Mouse (Mus musculus) stomach, embryonic 15.5 days (tissue): ENCODE data around the gene Cep295. TPM values are rescaled to one million over a fixed set of nuclear protein-coding genes. Genes with fewer than 3 reads are reported as not detected.

Experiments
- ATAC-seq: fragments of 200-750 bp; cut with Nextera tagmentation; 2 replicates; pipeline ENCODE4 v1.8.0; 2017; ENCODE audit warnings: low read depth, moderate number of reproducible peaks, moderate TSS enrichment; ENCODE audit not compliant: insufficient read depth, low FRiP score
- H3K27ac ChIP-seq: fragments of 300-500 bp; sonication (generic); 2 replicates; pipeline ENCODE4 v1.5.1; 2015; ENCODE audit warnings: mild to moderate bottlenecking, inconsistent platforms
- H3K27me3 ChIP-seq: fragments of 300-500 bp; sonication (generic); replicated peaks from 2 replicates; pipeline ENCODE4 v1.6.1; 2015; ENCODE audit warnings: inconsistent platforms
- H3K36me3 ChIP-seq: fragments of 300-500 bp; sonication (generic); 2 replicates; pipeline ENCODE4 v1.6.1; 2015; ENCODE audit warnings: inconsistent platforms
- H3K4me1 ChIP-seq: fragments of 300-500 bp; sonication (generic); 2 replicates; pipeline ENCODE4 v1.6.1; 2015; ENCODE audit warnings: inconsistent platforms
- H3K4me2 ChIP-seq: fragments of 300-500 bp; sonication (generic); 2 replicates; pipeline ENCODE4 v1.6.1; 2015; ENCODE audit warnings: mild to moderate bottlenecking, inconsistent platforms
- H3K4me3 ChIP-seq: fragments of 300-500 bp; sonication (generic); replicated peaks from 2 replicates; pipeline ENCODE4 v1.5.1; 2015; ENCODE audit warnings: inconsistent platforms
- H3K9ac ChIP-seq: fragments of 300-500 bp; sonication (generic); 2 replicates; pipeline ENCODE4 v1.6.1; 2015; ENCODE audit warnings: inconsistent platforms
- H3K9me3 ChIP-seq: fragments of 300-500 bp; sonication (generic); 2 replicates; pipeline ENCODE4 v1.6.1; 2016; ENCODE audit warnings: inconsistent platforms
- WGBS: fragments of 180-500 bp; shearing (Covaris S2); methylation state at CpG from one replicate; pipeline ENCODE4 v1.1.7; 2015; 5-methylcytosine and 5-hydroxymethylcytosine counted together
- polyA plus RNA-seq: library from polyadenylated mRNA; unstranded; fragments of >200 nt; fragmentation: Nextera tagmentation; extraction: Ambion mirVana; gene quantifications from 2 replicates; pipeline ENCODE4 v1.2.1, GENCODE M21; 2015

Gene Cep295
- polyA plus RNA-seq: 14.2 and 14.3 TPM in 2 replicates

GRCm38 (mm10) chr9:15357484-15358275 lies at the start of gene Cep295:
Gene Cep295, minus strand, starts transcription at chr9:15357788.
- Histone ChIP-seq H3K4me2 (peak within 1 kb of the TSS; percentile 59), H3K4me3 (peak within 1 kb of the TSS; percentile 64), H3K27ac (peak within 1 kb of the TSS; percentile 71), H3K4me1 (peaks cover 5% of the 10 kb centered on the region; the same call in 1 of the 2 replicates), H3K36me3 (no peaks in the 10 kb centered on the region), H3K9me3 (no peaks in the 10 kb centered on the region), H3K9ac (peak within 1 kb of the TSS; percentile 66), H3K27me3 (no peaks in the 10 kb centered on the region)
- ATAC-seq: peak; percentile 99
- WGBS: 2% methylated on average over 59 of the region's 60 CpGs

GRCm38 (mm10) chr9:15397591-15397990 lies 40.0 kb upstream of the Cep295 start:
- H3K27me3 ChIP-seq: no peaks in the 10 kb centered on the region
- no peak overlapping the region for H3K4me2 ChIP-seq
- no peaks in the 10 kb centered on the region for H3K9me3 ChIP-seq
- ATAC-seq: no peak
- H3K4me3 ChIP-seq: no peak overlapping the region
- WGBS: 53% methylated on average over 4 of the region's 4 CpGs
- H3K4me1 ChIP-seq: no peaks in the 10 kb centered on the region
- no peak overlapping the region for H3K27ac ChIP-seq
- H3K9ac ChIP-seq: no peak overlapping the region
- H3K36me3 ChIP-seq: no peaks in the 10 kb centered on the region

- H3K4me3 ChIP-seq: no peak overlapping the region
- no peaks in the 10 kb centered on the region for H3K9me3 ChIP-seq
- no peak overlapping the region for H3K4me2 ChIP-seq
- no peaks in the 10 kb centered on the region for H3K27me3 ChIP-seq
- no peak overlapping the region for H3K9ac ChIP-seq
- no peak for ATAC-seq
- WGBS: 60% methylated on average over 1 of the region's 1 CpGs
- no peaks in the 10 kb centered on the region for H3K4me1 ChIP-seq
- no peaks in the 10 kb centered on the region for H3K36me3 ChIP-seq
- no peak overlapping the region for H3K27ac ChIP-seq
Measured at GRCm38 (mm10) chr9:15395353-15395942, 37.9 kb upstream of the Cep295 start.

GRCm38 (mm10) chr9:15387075-15387643 lies 29.6 kb upstream of the Cep295 start:
- ATAC-seq: no peak
- WGBS: 73% methylated on average over 5 of the region's 5 CpGs

GRCm38 (mm10) chr9:15384266-15384665 lies 26.7 kb upstream of the Cep295 start:
- Histone ChIP-seq H3K4me2 (no peak overlapping the region), H3K36me3 (no peaks in the 10 kb centered on the region), H3K9ac (no peak overlapping the region), H3K27ac (no peak overlapping the region), H3K4me3 (no peak overlapping the region), H3K4me1 (no peaks in the 10 kb centered on the region), H3K9me3 (no peaks in the 10 kb centered on the region), H3K27me3 (no peaks in the 10 kb centered on the region)
- WGBS: 73% methylated on average over 5 of the region's 5 CpGs
- no peak for ATAC-seq

More at GRCm38 (mm10) chr9:15387075-15387643, 29.6 kb upstream of the Cep295 start:
- Histone ChIP-seq H3K27ac (no peak overlapping the region), H3K9me3 (no peaks in the 10 kb centered on the region), H3K27me3 (no peaks in the 10 kb centered on the region), H3K36me3 (no peaks in the 10 kb centered on the region), H3K9ac (no peak overlapping the region), H3K4me1 (no peaks in the 10 kb centered on the region), H3K4me2 (no peak overlapping the region), H3K4me3 (no peak overlapping the region)

GRCm38 (mm10) chr9:15366260-15366659 lies 8.7 kb upstream of the Cep295 start:
- 58% methylated on average over 2 of the region's 2 CpGs for WGBS
- no peak overlapping the region for H3K4me3 ChIP-seq
- no peak overlapping the region for H3K4me2 ChIP-seq
- H3K9me3 ChIP-seq: no peaks in the 10 kb centered on the region
- no peak for ATAC-seq
- no peaks in the 10 kb centered on the region for H3K27me3 ChIP-seq
- no peaks in the 10 kb centered on the region for H3K36me3 ChIP-seq
- H3K27ac ChIP-seq: no peak overlapping the region
- no peaks in the 10 kb centered on the region for H3K4me1 ChIP-seq
- no peak overlapping the region for H3K9ac ChIP-seq

GRCm38 (mm10) chr9:15365856-15366255 lies 8.3 kb upstream of the Cep295 start:
- WGBS: 75% methylated on average over 1 of the region's 1 CpGs
- H3K9ac ChIP-seq: no peak overlapping the region
- no peaks in the 10 kb centered on the region for H3K27me3 ChIP-seq
- ATAC-seq: no peak
- H3K4me3 ChIP-seq: no peak overlapping the region
- no peak overlapping the region for H3K4me2 ChIP-seq
- no peaks in the 10 kb centered on the region for H3K36me3 ChIP-seq
- no peaks in the 10 kb centered on the region for H3K9me3 ChIP-seq
- no peak overlapping the region for H3K27ac ChIP-seq
- H3K4me1 ChIP-seq: no peaks in the 10 kb centered on the region

- Histone ChIP-seq H3K4me3 (no peak overlapping the region), H3K36me3 (no peaks in the 10 kb centered on the region), H3K27ac (no peak overlapping the region), H3K4me2 (no peak overlapping the region), H3K9me3 (no peaks in the 10 kb centered on the region), H3K27me3 (no peaks in the 10 kb centered on the region), H3K9ac (no peak overlapping the region), H3K4me1 (no peaks in the 10 kb centered on the region)
- 69% methylated on average over 1 of the region's 1 CpGs for WGBS
- no peak for ATAC-seq
Measured at GRCm38 (mm10) chr9:15364843-15365242, 7.3 kb upstream of the Cep295 start.

- peak; percentile 25; the same call in 1 of the 2 replicates for ATAC-seq
- WGBS: under 1% methylated on average over 9 of the region's 9 CpGs
- Histone ChIP-seq H3K9me3 (no peaks in the 10 kb centered on the region), H3K4me2 (peak overlapping the region; percentile 59), H3K4me1 (peaks cover 5% of the 10 kb centered on the region; the same call in 1 of the 2 replicates), H3K9ac (peak overlapping the region; percentile 66), H3K36me3 (0 out of 2 replicates have a peak, but pooled peaks cover 4% of the 10 kb centered on the region), H3K27ac (peak overlapping the region; percentile 71), H3K4me3 (peak overlapping the region; percentile 64), H3K27me3 (no peaks in the 10 kb centered on the region)
Measured at GRCm38 (mm10) chr9:15356916-15357483, 588 bp downstream of the Cep295 start.

- Histone ChIP-seq H3K4me1 (no peaks in the 10 kb centered on the region), H3K27me3 (no peaks in the 10 kb centered on the region), H3K27ac (no peak overlapping the region), H3K9me3 (no peaks in the 10 kb centered on the region), H3K36me3 (peaks cover 18% of the 10 kb centered on the region; the same call in 1 of the 2 replicates), H3K4me2 (no peak overlapping the region), H3K4me3 (no peak overlapping the region), H3K9ac (no peak overlapping the region)
- WGBS: 66% methylated on average over 2 of the region's 2 CpGs
- ATAC-seq: no peak
Measured at GRCm38 (mm10) chr9:15349925-15350324, 7.7 kb downstream of the Cep295 start.

- 89% methylated on average over 4 of the region's 4 CpGs for WGBS
- ATAC-seq: no peak
Measured at GRCm38 (mm10) chr9:15337776-15338175, 19.8 kb downstream of the Cep295 start.

More at GRCm38 (mm10) chr9:15337776-15338175, 19.8 kb downstream of the Cep295 start:
- no peaks in the 10 kb centered on the region for H3K27me3 ChIP-seq
- H3K4me3 ChIP-seq: no peak overlapping the region
- H3K4me2 ChIP-seq: no peak overlapping the region
- H3K4me1 ChIP-seq: no peaks in the 10 kb centered on the region
- H3K27ac ChIP-seq: no peak overlapping the region
- H3K9me3 ChIP-seq: no peaks in the 10 kb centered on the region
- peaks cover 26% of the 10 kb centered on the region for H3K36me3 ChIP-seq
- no peak overlapping the region for H3K9ac ChIP-seq
